Mouse (Mus musculus): ENCODE data around the gene Ephx1.

- TF ChIP-seq CTCF (IDR thresholded peaks at IDR 0.05; ENCODE audit: borderline replicate concordance, extremely low read depth, insufficient read depth, insufficient read length), result no peak
- TF ChIP-seq POLR2A (IDR thresholded peaks at IDR 0.05; ENCODE audit: borderline replicate concordance, extremely low read depth, insufficient read depth, insufficient read length, poor library complexity, severe bottlenecking), result no peak
Observed at GRCm38 (mm10) chr1:181005331-181005730, 15.4 kb downstream of the Ephx1 start.
